Mouse (Mus musculus) stomach, postnatal 0 days (tissue): ENCODE measurements at regions not wholly inside any gene's neighbourhood (a gene's known extent, or its start where the extent isn't known, plus 50 kb on each side); places are given as distances from the start of the nearest gene placed in this dataset.

ENCODE experiments used
- ATAC-seq: fragments of 200-750 bp; cut with Nextera tagmentation; 2 replicates; pipeline ENCODE4 v1.8.0; 2017; ENCODE audit not compliant: low FRiP score, low TSS enrichment
- DNase-seq: peaks from one replicate; pipeline ENCODE4 v3.0.0-alpha.2; 2016; ENCODE audit warnings: low spot score
- H3K27ac ChIP-seq: fragments of 300-500 bp; sonication (generic); replicated peaks from 2 replicates; pipeline ENCODE4 v1.5.1; 2014; ENCODE audit warnings: mild to moderate bottlenecking, control low read depth
- H3K27me3 ChIP-seq: fragments of 300-500 bp; sonication (generic); 2 replicates; pipeline ENCODE4 v1.6.1; 2014; ENCODE audit warnings: low read length; ENCODE audit not compliant: control insufficient read depth, insufficient read depth
- H3K36me3 ChIP-seq: fragments of 300-500 bp; sonication (generic); 2 replicates; pipeline ENCODE4 v1.6.1; 2014; ENCODE audit warnings: low read length, mixed read lengths; ENCODE audit not compliant: control insufficient read depth, insufficient read depth
- H3K4me1 ChIP-seq: fragments of 300-500 bp; sonication (generic); replicated peaks from 2 replicates; pipeline ENCODE4 v1.6.1; 2014; ENCODE audit warnings: antibody characterized with exemption; ENCODE audit not compliant: control insufficient read depth, insufficient read depth
- H3K4me2 ChIP-seq: fragments of 300-500 bp; sonication (generic); replicated peaks from 2 replicates; pipeline ENCODE4 v1.6.1; 2014; ENCODE audit warnings: low read depth, mild to moderate bottlenecking, control low read depth, moderate library complexity
- H3K4me3 ChIP-seq: fragments of 300-500 bp; sonication (generic); 2 replicates; pipeline ENCODE4 v1.5.1; 2014; ENCODE audit warnings: low read depth, low read length, control low read depth
- H3K9ac ChIP-seq: fragments of 300-500 bp; sonication (generic); 2 replicates; pipeline ENCODE4 v1.6.1; 2014; ENCODE audit warnings: mild to moderate bottlenecking, low read length, control low read depth, mixed read lengths
- H3K9me3 ChIP-seq: fragments of 300-500 bp; sonication (generic); 2 replicates; pipeline ENCODE4 v1.6.1; 2016; ENCODE audit warnings: low read length; ENCODE audit not compliant: control insufficient read depth
- CTCF ChIP-seq: IDR thresholded peaks from 2 replicates; pipeline ENCODE4 v1.5.1; 2016; ENCODE audit warnings: antibody characterized with exemption, low read depth, mild to moderate bottlenecking, moderate library complexity
- EP300 ChIP-seq: optimal IDR thresholded peaks from 2 replicates; pipeline ENCODE3; 2016; ENCODE audit warnings: antibody characterized with exemption
- WGBS: fragments of 180-500 bp; shearing (Covaris S2); extraction: QIAGEN DNeasy Blood & Tissue Kit; methylation state at CpG from one replicate; pipeline ENCODE4 v1.1.7; 2014; 5-methylcytosine and 5-hydroxymethylcytosine counted together

GRCm38 (mm10) chr1:161333151-161333550 is 62.1 kb upstream of the Tnfsf4 start:
- Histone ChIP-seq H3K27ac (no peak overlapping the region), H3K36me3 (no peaks in the 10 kb centered on the region), H3K27me3 (no peaks in the 10 kb centered on the region), H3K4me2 (no peak overlapping the region), H3K4me1 (no peaks in the 10 kb centered on the region), H3K9ac (no peak overlapping the region), H3K9me3 (no peaks in the 10 kb centered on the region), H3K4me3 (no peak overlapping the region)
- TF ChIP-seq EP300 (no peak), CTCF (no peak)
- 68% methylated on average over 3 of the region's 3 CpGs for WGBS
- ATAC-seq (no peak), DNase-seq (no peak)

GRCm38 (mm10) chr1:161345111-161345510 is 50.1 kb upstream of the Tnfsf4 start:
- TF ChIP-seq CTCF: no peak
- no peak for TF ChIP-seq EP300
- Histone ChIP-seq H3K4me1 (no peaks in the 10 kb centered on the region), H3K36me3 (no peaks in the 10 kb centered on the region), H3K4me3 (no peak overlapping the region), H3K27ac (no peak overlapping the region), H3K9ac (no peak overlapping the region), H3K4me2 (no peak overlapping the region), H3K27me3 (no peaks in the 10 kb centered on the region), H3K9me3 (no peaks in the 10 kb centered on the region)
- ATAC-seq (no peak), DNase-seq (no peak)
- WGBS: 42% methylated on average over 2 of the region's 2 CpGs
